Mouse (Mus musculus) intestine, embryonic 16.5 days (tissue): Measurements from ENCODE around the gene Shkbp1. TPM values are rescaled to one million over a fixed set of nuclear protein-coding genes. Genes with fewer than 3 reads are reported as not detected.

Experiments used
- ATAC-seq: fragments of 200-750 bp; cut with Nextera tagmentation; 2 replicates; pipeline ENCODE4 v1.8.0; 2017; ENCODE audit warnings: moderate TSS enrichment, moderate library complexity
- H3K27ac ChIP-seq: fragments of 300-500 bp; sonication (generic); 2 replicates; pipeline ENCODE4 v1.5.1; 2014; ENCODE audit warnings: mild to moderate bottlenecking, low read length
- H3K27me3 ChIP-seq: fragments of 300-500 bp; sonication (generic); replicated peaks from 2 replicates; pipeline ENCODE4 v1.6.1; 2014; ENCODE audit warnings: low read length, control low read depth, mixed read lengths; ENCODE audit not compliant: control insufficient read depth, insufficient read depth
- H3K36me3 ChIP-seq: fragments of 300-500 bp; sonication (generic); 2 replicates; pipeline ENCODE4 v1.6.1; 2014; ENCODE audit warnings: low read length, control low read depth; ENCODE audit not compliant: control insufficient read depth, insufficient read depth
- H3K4me1 ChIP-seq: fragments of 300-500 bp; sonication (generic); 2 replicates; pipeline ENCODE4 v1.6.1; 2014; ENCODE audit warnings: low read length, control low read depth, mixed read lengths; ENCODE audit not compliant: control insufficient read depth, insufficient read depth
- H3K4me2 ChIP-seq: fragments of 300-500 bp; sonication (generic); 2 replicates; pipeline ENCODE4 v1.6.1; 2014; ENCODE audit warnings: low read depth, low read length, control low read depth
- H3K4me3 ChIP-seq: fragments of 300-500 bp; sonication (generic); 2 replicates; pipeline ENCODE4 v1.5.1; 2014; ENCODE audit warnings: mild to moderate bottlenecking, low read length
- H3K9ac ChIP-seq: fragments of 300-500 bp; sonication (generic); 2 replicates; pipeline ENCODE4 v1.6.1; 2014; ENCODE audit warnings: low read depth, low read length
- H3K9me3 ChIP-seq: fragments of 300-500 bp; sonication (generic); 2 replicates; pipeline ENCODE4 v1.6.1; 2016; ENCODE audit warnings: low read length, control low read depth; ENCODE audit not compliant: control insufficient read depth
- WGBS: fragments of 180-500 bp; shearing (Covaris S2); extraction: QIAGEN DNeasy Blood & Tissue Kit; methylation state at CpG from one replicate; pipeline ENCODE4 v1.1.7; 2014; 5-methylcytosine and 5-hydroxymethylcytosine counted together
- polyA plus RNA-seq: library from polyadenylated mRNA; unstranded; fragments of >200 nt; fragmentation: Nextera tagmentation; extraction: Ambion mirVana; gene quantifications from 2 replicates; pipeline ENCODE4 v1.2.1, GENCODE M21; 2015

Shkbp1 gene
- polyA plus RNA-seq, 1 experiment from 2014 or later = 37.8 TPM

- H3K9ac ChIP-seq = 0 out of 2 replicates have a peak overlapping the region, but pooled peaks have one; percentile 44
- 7% methylated on average over 44 of the region's 44 CpGs for WGBS
- no peak for ATAC-seq
- peaks cover 7% of the 10 kb centered on the region for H3K9me3 ChIP-seq
- H3K4me2 ChIP-seq = peak overlapping the region; percentile 43
- H3K4me1 ChIP-seq = peaks cover 10% of the 10 kb centered on the region
- peak overlapping the region; percentile 31 for H3K4me3 ChIP-seq
- H3K27me3 ChIP-seq = peaks cover 82% of the 10 kb centered on the region
- H3K27ac ChIP-seq = no peak overlapping the region
- H3K36me3 ChIP-seq = no peaks in the 10 kb centered on the region
Observed at GRCm38 (mm10) chr7:27371715-27372462, 16.1 kb upstream of the Shkbp1 start.

GRCm38 (mm10) chr7:27369111-27369510 lies 13.3 kb upstream of the Shkbp1 start:
- Histone ChIP-seq H3K9me3 (peaks cover 4% of the 10 kb centered on the region), H3K9ac (no peak overlapping the region), H3K27me3 (peaks cover 92% of the 10 kb centered on the region), H3K4me3 (no peak overlapping the region), H3K36me3 (no peaks in the 10 kb centered on the region), H3K27ac (no peak overlapping the region), H3K4me1 (peaks cover 10% of the 10 kb centered on the region), H3K4me2 (no peak overlapping the region)
- 83% methylated on average over 19 of the region's 19 CpGs for WGBS
- no peak for ATAC-seq

DNA sequence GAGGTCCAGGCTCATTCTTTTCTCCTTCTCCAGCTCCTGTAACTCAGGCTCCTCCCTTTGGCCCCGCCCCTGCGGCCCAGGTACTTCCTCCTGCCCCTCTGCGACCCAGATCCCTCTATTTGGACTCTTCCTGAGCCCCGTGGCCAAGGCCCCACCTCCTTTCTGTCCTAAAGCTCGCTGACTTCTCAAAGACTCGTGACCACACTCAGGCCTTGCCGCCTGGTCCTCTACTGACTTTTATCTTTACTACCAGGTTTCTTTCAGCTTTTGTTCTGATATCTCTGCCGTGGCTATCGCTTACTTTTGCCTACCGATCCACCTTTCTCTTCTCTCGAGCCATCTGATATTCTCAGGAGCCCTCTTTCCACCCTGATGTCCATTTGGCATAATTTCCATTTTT lies 12.2 kb upstream of the Shkbp1 start:
- Histone ChIP-seq H3K4me3 (peak overlapping the region; percentile 24), H3K4me2 (peak overlapping the region; percentile 35), H3K9me3 (peaks cover 4% of the 10 kb centered on the region), H3K9ac (no peak overlapping the region), H3K27me3 (peaks cover 91% of the 10 kb centered on the region), H3K4me1 (peaks cover 14% of the 10 kb centered on the region), H3K36me3 (no peaks in the 10 kb centered on the region), H3K27ac (no peak overlapping the region)
- ATAC-seq = 0 out of 2 replicates have a peak, but pooled peaks have one; percentile 20
- WGBS = 14% methylated on average over 11 of the region's 11 CpGs

DNA sequence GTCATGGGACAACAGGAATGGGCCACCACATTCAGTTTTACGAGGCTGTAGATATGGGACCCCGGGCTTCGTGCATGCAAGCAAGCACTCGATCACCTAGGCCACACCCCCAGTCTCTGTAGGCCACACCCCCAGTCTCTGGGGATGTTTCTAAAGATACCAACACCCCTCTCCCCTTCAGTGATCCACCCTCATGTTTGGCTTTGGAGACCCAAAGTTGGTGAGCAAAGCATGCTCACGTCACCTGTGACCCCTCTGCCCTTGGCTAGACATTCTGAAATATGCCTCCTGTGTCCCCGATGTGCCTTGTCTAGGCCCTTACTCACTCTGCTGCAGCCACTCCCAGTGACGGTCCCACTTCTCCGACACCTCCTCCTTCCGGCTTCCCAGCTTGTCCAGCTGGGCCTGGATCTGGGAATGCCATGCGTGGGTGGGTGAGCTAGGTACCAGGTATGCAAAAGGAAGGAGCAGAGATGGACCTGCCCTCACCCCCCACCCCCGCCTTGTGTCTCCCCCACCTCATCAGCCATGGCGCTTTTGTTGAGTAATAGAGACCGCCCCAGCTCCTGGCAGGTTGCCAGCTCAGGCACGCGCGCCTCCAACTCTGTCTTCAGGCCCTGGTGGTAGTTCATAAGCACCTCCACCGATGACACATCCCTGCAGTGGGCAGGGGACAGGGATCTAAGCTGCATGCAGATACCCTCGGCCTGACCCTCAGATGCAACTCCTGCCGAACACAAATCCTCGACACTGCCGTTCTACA lies 10.4 kb upstream of the Shkbp1 start:
- no peak for ATAC-seq
- peaks cover 79% of the 10 kb centered on the region for H3K27me3 ChIP-seq
- WGBS = 34% methylated on average over 21 of the region's 21 CpGs
- H3K27ac ChIP-seq = no peak overlapping the region
- H3K9ac ChIP-seq = no peak overlapping the region
- H3K4me3 ChIP-seq = no peak overlapping the region
- H3K4me2 ChIP-seq = no peak overlapping the region
- peaks cover 4% of the 10 kb centered on the region for H3K9me3 ChIP-seq
- peaks cover 8% of the 10 kb centered on the region for H3K4me1 ChIP-seq
- H3K36me3 ChIP-seq = no peaks in the 10 kb centered on the region

DNA sequence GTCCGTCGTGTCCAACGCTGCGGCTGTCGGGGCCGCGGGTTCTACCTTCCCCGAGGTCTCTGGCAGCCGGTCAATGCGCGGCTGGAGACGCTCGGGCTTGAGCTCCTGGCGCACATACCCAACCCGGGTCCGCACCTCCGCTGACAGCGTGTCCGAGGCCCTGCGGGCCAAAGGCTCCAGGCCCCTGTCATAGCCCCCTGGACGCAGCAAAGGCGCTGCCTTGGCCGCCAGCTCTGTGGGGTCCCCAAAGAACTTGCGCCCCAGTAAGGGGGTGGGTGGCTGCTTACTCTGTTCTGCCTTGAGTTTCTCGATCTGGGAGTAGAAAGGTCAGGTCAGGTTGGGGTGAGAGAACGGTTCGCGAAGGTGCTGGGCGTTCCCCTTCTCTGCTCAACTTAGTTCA lies 8.6 kb upstream of the Shkbp1 start:
- H3K27ac ChIP-seq = no peak overlapping the region
- peaks cover 13% of the 10 kb centered on the region for H3K4me1 ChIP-seq
- H3K9ac ChIP-seq = no peak overlapping the region
- no peaks in the 10 kb centered on the region for H3K9me3 ChIP-seq
- H3K27me3 ChIP-seq = peaks cover 63% of the 10 kb centered on the region
- H3K4me3 ChIP-seq = peak overlapping the region; percentile 9; the same call in 1 of the 2 replicates
- H3K36me3 ChIP-seq = no peaks in the 10 kb centered on the region
- no peak for ATAC-seq
- 5% methylated on average over 29 of the region's 29 CpGs for WGBS
- no peak overlapping the region for H3K4me2 ChIP-seq

GRCm38 (mm10) chr7:27361283-27361946 lies 5.6 kb upstream of the Shkbp1 start:
- ATAC-seq = peak; percentile 94
- peak overlapping the region; percentile 93 for H3K4me2 ChIP-seq
- H3K36me3 ChIP-seq = no peaks in the 10 kb centered on the region
- H3K4me3 ChIP-seq = peak overlapping the region; percentile 55
- under 1% methylated on average over 44 of the region's 52 CpGs for WGBS
- no peaks in the 10 kb centered on the region for H3K9me3 ChIP-seq
- H3K27me3 ChIP-seq = peaks cover 37% of the 10 kb centered on the region
- H3K9ac ChIP-seq = peak overlapping the region; percentile 74
- H3K27ac ChIP-seq = no peak overlapping the region
- H3K4me1 ChIP-seq = peaks cover 19% of the 10 kb centered on the region; the same call in 1 of the 2 replicates

DNA sequence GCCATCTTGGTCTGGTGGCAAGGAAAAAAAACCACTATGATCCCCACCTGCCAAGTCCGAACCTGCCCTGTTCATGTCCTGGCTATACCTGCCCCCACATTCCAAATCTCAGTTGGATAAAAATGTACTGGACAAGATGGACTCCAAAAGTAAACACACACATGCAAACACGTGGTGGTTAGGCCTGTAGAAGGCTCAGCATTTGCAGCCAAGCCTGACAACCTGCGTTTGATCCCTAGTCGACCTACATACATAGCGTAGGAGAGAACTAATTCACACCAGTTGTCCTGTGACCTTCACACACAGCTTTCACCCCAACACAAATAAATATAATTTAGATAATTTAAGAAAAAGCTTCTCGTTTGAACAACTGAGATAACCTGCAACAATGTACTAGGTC lies 4.9 kb upstream of the Shkbp1 start:
- ATAC-seq = no peak
- Histone ChIP-seq H3K4me1 (peaks cover 22% of the 10 kb centered on the region; the same call in 1 of the 2 replicates), H3K27ac (no peak overlapping the region), H3K9ac (no peak overlapping the region), H3K4me2 (peak overlapping the region; percentile 93), H3K27me3 (peaks cover 30% of the 10 kb centered on the region), H3K36me3 (no peaks in the 10 kb centered on the region), H3K9me3 (no peaks in the 10 kb centered on the region), H3K4me3 (no peak overlapping the region)
- 55% methylated on average over 6 of the region's 6 CpGs for WGBS

DNA sequence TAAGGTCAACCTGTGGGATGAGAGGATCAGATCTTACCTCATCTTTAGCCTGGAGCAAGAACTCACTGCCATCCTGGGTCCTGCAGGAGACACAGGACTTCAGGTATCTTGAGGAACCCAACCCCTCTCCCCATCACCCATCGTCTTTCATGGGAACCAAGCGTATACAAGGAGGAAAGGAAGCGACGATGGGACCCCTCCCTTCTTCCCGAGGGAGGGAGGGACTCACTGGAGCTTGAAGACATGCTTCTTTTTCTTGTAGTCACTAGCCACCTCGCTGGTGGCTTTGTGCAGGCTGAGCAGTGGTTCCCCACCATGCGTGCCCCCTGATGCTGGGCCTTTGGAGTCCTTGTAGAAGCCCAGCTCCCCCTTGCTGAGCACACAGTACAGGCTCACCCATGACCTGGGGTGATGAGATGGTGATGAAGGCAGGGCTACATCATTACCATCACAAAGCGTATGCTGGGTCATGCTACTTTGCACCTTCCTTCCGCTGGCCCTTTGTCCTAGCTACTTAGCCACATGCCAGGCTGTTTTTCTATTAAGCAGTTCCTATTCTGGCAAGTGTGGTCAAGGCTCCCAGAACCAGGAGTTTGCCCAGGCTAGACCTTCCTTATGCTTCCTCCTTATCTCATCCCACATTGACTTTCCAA lies 4.0 kb upstream of the Shkbp1 start:
- H3K4me1 ChIP-seq = peaks cover 28% of the 10 kb centered on the region; the same call in 1 of the 2 replicates
- no peaks in the 10 kb centered on the region for H3K9me3 ChIP-seq
- H3K36me3 ChIP-seq = no peaks in the 10 kb centered on the region
- H3K27me3 ChIP-seq = peaks cover 21% of the 10 kb centered on the region
- no peak overlapping the region for H3K27ac ChIP-seq
- no peak for ATAC-seq
- no peak overlapping the region for H3K9ac ChIP-seq
- WGBS = 88% methylated on average over 9 of the region's 9 CpGs
- no peak overlapping the region for H3K4me3 ChIP-seq
- H3K4me2 ChIP-seq = no peak overlapping the region

GRCm38 (mm10) chr7:27359162-27359561 lies 3.3 kb upstream of the Shkbp1 start:
- peaks cover 14% of the 10 kb centered on the region for H3K27me3 ChIP-seq
- 60% methylated on average over 2 of the region's 2 CpGs for WGBS
- H3K4me2 ChIP-seq = no peak overlapping the region
- no peak overlapping the region for H3K4me3 ChIP-seq
- H3K36me3 ChIP-seq = no peaks in the 10 kb centered on the region
- H3K9ac ChIP-seq = no peak overlapping the region
- H3K4me1 ChIP-seq = peaks cover 32% of the 10 kb centered on the region
- no peak for ATAC-seq
- no peaks in the 10 kb centered on the region for H3K9me3 ChIP-seq
- no peak overlapping the region for H3K27ac ChIP-seq
